Mouse (Mus musculus) layer of hippocampus, adult 11-12 months (tissue): ENCODE measurements around the gene Sesn3.
"Not testable (repeated sequence)": the region's sequence is repeated elsewhere in the genome, so short reads cannot be mapped to it uniquely, and the experiment has no call there.

ENCODE experiments used
- DNase-seq: peaks from one replicate; pipeline ENCODE4 v3.0.0; 2022; ENCODE audit warnings: low spot score

The Sesn3 gene

GRCm38 (mm10) chr9:14280696-14281095, 5.8 kb downstream of the Sesn3 start:
- no peak for DNase-seq

GRCm38 (mm10) chr9:14285036-14285435, 10.2 kb downstream of the Sesn3 start:
- DNase-seq, result no peak

DNA sequence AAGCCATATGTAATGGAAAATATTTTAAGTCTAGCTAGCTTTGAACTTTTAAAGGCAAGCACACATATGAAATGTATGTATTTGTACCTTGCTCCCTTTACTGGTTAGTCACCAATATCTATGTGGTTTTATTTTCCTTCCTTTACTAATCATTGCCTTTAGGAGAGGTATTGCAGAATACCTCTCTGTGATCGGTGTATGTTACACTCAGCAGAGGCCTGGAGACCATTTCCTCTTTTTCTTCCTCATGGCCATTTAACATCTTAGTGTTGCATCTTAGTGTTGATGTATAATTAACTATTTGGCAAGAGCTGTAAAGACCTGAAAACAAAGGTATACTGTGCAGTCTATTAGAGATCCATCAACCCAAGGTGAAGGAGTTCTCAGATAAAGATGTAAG, 12.4 kb downstream of the Sesn3 start:
- no peak for DNase-seq

DNA sequence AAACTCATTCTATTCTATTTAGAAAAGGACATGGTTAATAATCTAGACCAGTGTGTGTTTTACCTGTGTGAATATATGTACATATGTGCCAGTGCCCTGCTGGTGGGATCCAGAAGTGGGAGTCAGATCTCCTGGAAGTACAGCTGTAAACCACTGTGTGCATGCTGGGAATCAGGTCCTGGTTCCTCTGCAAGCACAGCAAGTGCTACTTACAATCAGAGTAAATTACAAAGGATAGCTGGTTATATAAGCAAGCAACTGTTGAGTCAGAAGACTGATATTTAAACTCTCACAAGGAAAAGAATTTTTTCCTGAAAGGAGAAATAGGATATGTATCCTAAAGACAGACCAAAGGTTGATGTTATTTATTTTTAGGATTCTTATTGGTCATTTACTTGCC, 13.6 kb downstream of the Sesn3 start:
- no peak for DNase-seq

DNA sequence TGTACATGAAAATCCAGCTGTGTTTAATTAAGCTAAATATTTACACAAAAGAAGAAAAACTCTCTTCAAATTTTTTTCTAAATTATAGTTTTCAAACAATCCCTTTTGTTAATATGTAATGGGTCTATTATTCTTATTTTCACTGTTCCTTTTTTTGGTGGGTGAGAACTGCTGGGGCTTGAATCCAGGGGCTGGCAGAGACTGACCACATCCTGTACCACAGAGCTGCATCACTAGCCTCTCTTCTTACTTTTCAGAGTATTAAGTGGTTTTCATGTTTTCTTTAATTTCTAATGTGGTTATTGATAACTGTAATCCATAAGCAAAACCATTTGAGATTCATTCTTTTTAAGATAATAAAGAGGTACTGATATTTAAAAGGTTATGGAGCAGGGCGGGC, 19.0 kb downstream of the Sesn3 start:
- no peak for DNase-seq

- DNase-seq, result no peak
Measured at GRCm38 (mm10) chr9:14295680-14296440, 21.0 kb downstream of the Sesn3 start.

DNA sequence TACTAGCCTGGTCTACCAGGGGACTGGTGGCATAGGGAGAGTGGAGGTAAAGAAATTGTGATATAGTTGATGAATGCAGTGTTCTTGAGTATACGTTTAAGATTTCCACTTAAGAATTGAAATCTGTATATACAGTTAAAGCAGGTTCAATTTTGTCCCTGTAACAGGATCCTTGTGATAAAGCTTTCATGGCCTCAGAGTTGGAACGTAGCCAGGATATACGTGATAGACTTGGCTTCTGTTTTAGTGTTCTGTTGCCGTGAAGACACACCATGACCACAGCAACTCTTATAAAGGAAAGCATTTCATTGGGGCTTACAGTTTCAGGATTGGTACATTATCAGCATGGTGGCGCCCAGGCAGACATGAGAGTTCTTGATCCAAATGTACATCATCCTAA, 22.3 kb downstream of the Sesn3 start:
- no peak for DNase-seq

- DNase-seq, result no peak
Measured at GRCm38 (mm10) chr9:14299819-14300218, 25.0 kb downstream of the Sesn3 start.

DNA sequence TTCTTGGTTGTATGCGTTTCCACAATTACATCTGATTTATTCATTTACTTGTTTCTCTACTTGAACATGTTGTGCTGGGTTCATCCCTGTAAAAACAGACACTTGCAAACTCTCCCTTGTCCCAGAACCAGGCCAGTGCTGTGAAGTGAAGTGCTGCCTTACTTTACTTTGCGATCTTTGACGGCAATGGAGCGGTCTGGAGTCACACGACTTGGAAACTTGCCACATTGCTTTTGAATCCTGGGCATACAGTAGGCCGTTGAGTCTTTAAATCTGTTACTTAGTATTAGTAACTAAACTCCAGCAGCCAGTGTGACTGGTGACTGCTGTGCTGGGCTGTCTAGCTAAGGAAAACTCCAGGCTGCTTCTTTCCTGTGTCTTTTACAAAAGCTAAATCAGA, 25.9 kb downstream of the Sesn3 start:
- DNase-seq, result no peak

DNA sequence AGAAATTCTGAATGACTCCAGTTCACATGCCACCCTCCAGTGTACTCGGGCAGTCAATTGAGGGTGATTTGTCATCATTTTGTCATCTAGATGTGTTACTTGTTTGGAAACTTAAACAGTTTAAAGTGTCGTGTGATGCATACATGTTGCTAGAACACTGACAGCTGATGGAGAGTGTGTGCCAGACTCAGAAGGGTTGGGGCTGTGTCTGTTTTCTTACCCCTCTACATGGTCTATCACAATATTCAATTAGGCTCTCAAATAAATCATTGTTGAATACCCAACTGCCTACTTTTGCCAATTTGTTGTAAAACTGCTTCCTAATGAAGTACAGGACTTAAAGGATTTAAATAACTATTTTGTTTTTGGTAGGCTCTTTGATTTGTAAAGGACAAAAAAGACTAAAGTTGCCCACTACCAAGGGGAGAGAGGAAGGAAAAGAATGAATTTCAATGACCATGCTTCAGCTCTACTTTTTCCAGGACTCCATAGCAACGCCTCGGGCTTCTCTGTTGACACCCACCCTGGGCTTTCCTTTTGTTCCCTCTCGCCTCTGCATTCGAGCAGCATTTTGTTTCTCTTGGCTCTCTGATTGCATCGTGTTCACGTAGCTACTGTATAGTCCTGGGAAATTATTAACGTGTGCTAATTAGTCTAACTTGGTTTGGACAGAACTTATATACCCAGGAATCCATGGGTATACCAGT, 29.5 kb downstream of the Sesn3 start:
- DNase-seq, result no peak

DNA sequence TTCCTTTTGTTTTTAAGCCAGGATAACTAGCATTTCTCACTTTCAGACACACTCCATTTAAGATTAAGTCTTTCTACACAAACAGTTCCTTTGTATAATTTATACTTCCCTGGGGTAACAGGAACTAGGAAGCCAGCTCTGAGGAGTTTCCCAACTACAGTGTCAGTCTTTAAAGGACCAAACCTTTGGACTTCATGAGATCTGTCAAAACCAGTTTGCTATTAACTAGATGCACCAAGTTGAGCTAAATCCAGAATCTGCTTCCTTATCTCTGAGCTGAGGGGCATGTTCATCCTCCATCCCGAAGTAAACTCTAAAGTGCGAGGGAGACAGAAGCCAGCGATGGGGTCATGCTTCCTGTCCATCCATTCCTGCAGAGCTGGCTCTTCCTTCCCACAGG, 32.5 kb downstream of the Sesn3 start:
- DNase-seq, result no peak

DNA sequence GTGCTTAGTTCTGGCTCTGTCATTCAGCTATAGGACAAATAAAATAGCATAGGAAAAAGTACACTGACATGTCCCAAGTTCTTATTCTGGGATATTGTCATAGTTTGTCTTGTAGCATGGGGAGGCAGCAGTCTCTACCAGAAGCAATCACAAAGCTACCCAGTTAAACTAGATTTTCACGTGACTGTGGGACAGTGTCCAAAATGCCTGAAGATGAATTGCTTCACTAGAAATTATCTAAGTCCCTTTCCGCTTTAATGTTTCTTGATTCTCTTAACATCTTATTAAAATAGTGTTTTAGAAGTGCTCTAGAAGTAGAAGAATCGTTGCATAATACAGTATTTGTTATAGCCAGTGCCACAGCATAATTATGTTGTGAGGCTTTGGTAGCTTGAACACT, 39.1 kb downstream of the Sesn3 start:
- no peak for DNase-seq

DNA sequence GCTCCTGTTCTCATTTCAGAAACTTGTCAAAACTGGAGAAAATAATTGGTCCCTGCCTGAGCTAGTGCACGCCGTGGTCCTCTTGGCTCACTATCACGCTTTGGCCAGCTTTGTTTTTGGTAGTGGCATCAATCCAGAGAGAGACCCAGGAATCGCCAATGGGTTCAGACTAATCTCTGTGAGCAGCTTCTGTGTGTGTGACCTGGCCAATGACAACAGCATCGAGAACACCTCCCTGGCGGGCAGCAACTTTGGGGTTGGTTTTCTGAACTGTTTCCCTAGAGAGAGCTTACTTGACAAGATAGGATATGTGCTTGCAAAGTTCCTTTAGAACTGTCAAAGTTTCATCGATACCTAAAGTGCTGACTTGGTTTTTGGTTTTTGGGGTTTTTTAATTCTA, 39.6 kb downstream of the Sesn3 start:
- DNase-seq, result no peak

DNA sequence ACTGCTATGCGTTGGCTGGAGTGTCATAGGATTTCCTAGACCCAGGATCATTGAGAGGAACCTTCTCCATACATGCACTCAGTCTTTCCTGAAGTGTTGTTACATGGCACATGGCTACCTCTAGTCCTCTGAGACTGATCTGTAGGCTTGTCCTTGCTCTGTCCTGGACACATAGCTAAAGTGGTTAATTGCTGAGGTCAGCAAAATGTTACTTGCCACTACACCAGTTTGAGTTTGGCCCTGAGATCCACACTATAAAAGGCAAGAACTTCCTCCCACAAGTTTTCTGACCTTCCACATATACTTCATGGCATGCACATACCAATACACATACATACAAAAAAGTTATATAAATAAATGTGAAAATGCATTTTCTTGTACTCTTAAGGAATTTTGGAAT, 41.8 kb downstream of the Sesn3 start:
- no peak for DNase-seq

GRCm38 (mm10) chr9:14335829-14336228, 61.0 kb downstream of the Sesn3 start:
- no peak for DNase-seq

DNA sequence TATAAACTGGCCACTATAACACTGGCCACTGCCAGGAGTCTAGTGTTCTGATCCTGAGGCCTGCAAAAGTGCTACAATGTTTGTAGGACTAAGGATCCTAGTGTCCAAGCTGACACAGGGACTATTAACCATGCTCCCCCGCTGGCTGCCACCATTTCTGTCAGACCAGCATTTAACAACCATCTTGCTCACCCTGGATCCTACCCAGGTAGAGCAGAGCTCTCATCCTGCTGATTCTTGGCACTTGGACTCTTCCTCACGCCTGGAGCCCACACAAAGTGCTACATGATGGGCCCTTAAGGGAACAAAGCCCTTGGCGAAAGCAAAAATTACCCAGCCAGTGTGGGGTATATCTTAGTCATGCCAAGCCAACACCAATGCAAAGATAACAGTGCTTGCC, 62.0 kb downstream of the Sesn3 start:
- DNase-seq, result no peak

- no peak for DNase-seq
Measured at GRCm38 (mm10) chr9:14338701-14339100, 63.8 kb downstream of the Sesn3 start.

- peak; percentile 81 for DNase-seq
Measured at GRCm38 (mm10) chr9:14342041-14342668, 67.3 kb downstream of the Sesn3 start.

GRCm38 (mm10) chr9:14345866-14346265, 71.0 kb downstream of the Sesn3 start:
- not testable (repeated sequence) for DNase-seq

DNA sequence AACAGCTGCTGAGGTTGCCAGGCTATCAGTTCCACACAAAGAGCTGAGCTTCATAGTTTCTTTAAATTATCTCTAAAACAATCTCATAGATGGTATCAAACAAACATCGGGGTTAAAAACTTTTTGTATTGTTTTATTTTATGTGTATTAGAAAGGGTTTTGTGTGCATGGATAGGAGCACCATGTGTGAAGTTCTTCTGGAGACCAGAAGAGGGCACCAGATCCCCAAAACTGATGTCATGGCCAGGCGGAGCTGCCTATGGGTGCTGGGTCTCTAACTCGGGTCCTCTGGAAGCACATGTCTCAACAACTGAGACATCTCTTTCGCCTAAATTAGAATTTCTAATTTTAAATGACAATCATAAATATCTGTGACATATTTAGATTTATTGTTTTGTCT, 73.5 kb downstream of the Sesn3 start:
- DNase-seq, result no peak

DNA sequence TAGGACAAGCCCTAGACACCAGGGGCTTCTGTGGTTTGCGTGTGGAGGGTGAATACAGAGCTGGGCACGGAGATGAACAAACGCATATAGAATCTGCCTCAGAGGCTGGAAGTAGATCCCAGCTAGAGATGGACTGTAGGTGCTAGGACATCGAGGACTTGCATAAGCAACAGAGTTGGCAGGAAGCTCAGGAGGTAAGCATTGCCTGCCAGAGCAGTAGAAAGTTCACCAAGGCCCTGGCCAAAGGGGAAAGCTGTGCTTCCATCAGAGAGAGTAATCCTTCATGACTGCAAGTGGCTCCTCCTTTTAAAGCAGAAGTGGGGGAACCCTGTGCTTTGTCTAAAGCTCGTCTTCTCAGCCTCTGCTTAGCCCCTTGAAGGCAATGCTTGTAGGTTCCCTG, 74.5 kb downstream of the Sesn3 start:
- DNase-seq, result no peak

GRCm38 (mm10) chr9:14350787-14351186, 75.9 kb downstream of the Sesn3 start:
- no peak for DNase-seq

DNA sequence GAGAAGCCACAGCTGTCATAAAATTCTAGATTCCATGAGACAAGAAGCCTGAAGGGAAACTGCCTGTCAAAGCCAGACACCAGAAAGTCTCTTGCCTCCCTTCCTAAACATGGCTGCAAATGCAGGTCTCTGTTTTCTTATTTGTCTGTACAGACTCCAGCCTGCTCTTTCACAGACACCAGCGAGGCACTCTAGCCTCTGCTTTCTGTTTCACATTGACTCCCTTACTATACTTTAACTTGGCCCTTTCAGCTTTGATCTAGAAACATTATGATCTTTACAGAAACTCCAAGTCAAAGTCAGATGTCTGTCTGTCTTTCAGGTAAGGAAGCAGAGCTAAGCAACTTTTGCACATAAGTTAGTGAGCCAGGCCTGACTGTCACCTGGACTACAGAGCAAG, 77.5 kb downstream of the Sesn3 start:
- DNase-seq, result no peak
